Mouse (Mus musculus): Measurements from ENCODE around the gene Slc25a31. TPM values are rescaled to one million over a fixed set of nuclear protein-coding genes. Genes with fewer than 3 reads are reported as not detected.

Gene Slc25a31
- polyA plus RNA-seq (2012; rRNA removed) = not detected in 2 replicates

DNA sequence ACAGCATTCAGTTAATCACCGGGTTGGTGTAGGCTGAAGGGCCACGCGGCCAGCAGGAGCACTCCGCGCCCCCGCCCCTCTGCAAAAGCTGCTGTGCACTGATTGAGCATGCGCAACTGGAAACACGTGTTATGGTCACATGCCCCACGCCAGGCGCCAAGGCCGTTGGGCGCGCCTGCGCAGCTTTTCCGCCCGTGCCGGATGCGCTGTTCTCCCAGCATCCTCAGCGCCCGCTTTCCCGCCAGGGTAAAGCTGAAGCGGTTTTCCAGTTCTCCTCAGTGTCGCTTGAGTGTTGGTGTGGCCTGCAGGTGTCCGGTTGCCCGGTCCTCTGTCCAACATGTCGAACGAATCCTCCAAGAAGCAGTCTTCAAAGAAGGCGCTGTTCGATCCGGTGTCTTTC, at the start of gene Slc25a31:
Slc25a31 (plus strand) TSS at position 201 of the 400 bp plus-strand sequence.

DNA sequence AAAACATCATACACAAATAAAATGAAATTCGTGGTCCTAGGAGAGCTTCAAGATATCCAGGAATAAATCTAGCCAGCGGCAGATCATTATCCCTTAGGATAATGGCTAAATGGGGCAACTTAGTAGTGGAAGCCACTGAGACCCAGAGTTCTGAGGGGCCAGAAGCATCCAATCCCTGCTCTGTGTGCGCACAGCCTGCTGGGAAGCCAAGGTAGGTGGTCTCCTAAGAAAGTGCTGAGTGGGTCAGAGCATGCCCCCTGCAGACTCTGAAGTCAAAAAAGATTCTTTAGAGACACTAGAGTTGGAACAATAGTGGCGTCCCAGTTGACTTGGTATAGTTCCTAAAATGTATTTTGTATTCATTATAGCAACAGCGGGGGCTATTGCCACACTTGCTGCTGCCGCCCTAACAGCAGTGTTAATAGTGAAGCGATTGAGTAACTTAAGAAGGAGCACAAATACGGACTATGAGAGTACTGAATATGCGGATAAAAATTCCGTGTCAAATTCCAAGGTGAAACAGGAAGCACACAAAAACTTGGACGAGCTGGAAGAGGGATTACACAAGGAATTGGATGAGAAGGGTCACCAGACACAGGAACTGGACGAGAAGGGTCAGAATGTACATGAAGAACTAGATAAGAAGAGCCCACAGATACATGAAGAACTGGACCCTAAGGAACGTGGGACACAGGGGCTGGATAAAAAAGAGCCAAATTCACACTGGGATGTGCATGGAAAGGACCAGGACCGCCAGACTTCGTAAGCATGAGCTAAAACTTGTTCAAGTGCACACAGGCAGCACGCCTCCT, 35.6 kb downstream of the Slc25a31 start, which contains the start of gene Hspa4l:
Hspa4l (plus strand) TSS at position 472 of the 812 bp plus-strand sequence.

Other genes starting within 250 kb of the Slc25a31 start
- gene Intu, start 177.6 kb upstream of the Slc25a31 start, polyA plus RNA-seq (2012; rRNA removed) = 1.1 and 2.0 TPM in 2 replicates
- 18.7 and 32.8 TPM in 2 replicates for gene Hspa4l, start 35.6 kb downstream of the Slc25a31 start, polyA plus RNA-seq (2012; rRNA removed)
- gene Plk4, start 91.2 kb downstream of the Slc25a31 start, polyA plus RNA-seq (2012; rRNA removed) = 1.6 and 3.3 TPM in 2 replicates
- 1.1 and 1.2 TPM in 2 replicates for gene Mfsd8, start 138.0 kb downstream of the Slc25a31 start, polyA plus RNA-seq (2012; rRNA removed)
- gene Abhd18, start 138.1 kb downstream of the Slc25a31 start, polyA plus RNA-seq (2012; rRNA removed) = 1.9 and 2.3 TPM in 2 replicates
- gene 1700034I23Rik, start 193.7 kb downstream of the Slc25a31 start, polyA plus RNA-seq (2012; rRNA removed) = not detected in 2 replicates
- gene Larp1b, start 241.0 kb downstream of the Slc25a31 start, polyA plus RNA-seq (2012; rRNA removed) = 20.2 and 21.4 TPM in 2 replicates

Data from colon, adult 2 months (tissue).